Mouse (Mus musculus) olfactory bulb, adult 2 months (tissue): ENCODE data around the gene Ifngr2.

Source experiments
- CTCF ChIP-seq: fragments of 200-500 bp; IDR thresholded peaks from 2 replicates; pipeline ENCODE4 v1.5.1; 2012; ENCODE audit warnings: low read depth, mild to moderate bottlenecking, low read length, moderate library complexity; ENCODE audit not compliant: insufficient read depth
- POLR2A ChIP-seq: fragments of 200-500 bp; IDR thresholded peaks from 2 replicates; pipeline ENCODE4 v1.6.1; 2012; ENCODE audit warnings: mild to moderate bottlenecking, low read depth, low read length, moderate library complexity; ENCODE audit not compliant: insufficient read depth

- no peak for TF ChIP-seq POLR2A
- TF ChIP-seq CTCF = no peak
Measured at GRCm38 (mm10) chr16:91506396-91506795, 40.5 kb upstream of the Ifngr2 start.
